Mouse (Mus musculus) small intestine, adult 2 months (tissue): ENCODE data around the gene Limch1. TPM values are rescaled to one million over a fixed set of nuclear protein-coding genes. Genes with fewer than 3 reads are reported as not detected.

Experiments
- H3K27ac ChIP-seq: fragments of 200-500 bp; 2 replicates; pipeline ENCODE4 v1.5.1; 2012; ENCODE audit warnings: low read depth, low read length, control low read depth, inconsistent platforms; ENCODE audit not compliant: insufficient read depth
- H3K27me3 ChIP-seq: fragments of 200-500 bp; 2 replicates; pipeline ENCODE4 v1.6.1; 2012; ENCODE audit warnings: mild to moderate bottlenecking, moderate library complexity, low read length, inconsistent platforms; ENCODE audit not compliant: control insufficient read depth, insufficient read depth
- H3K36me3 ChIP-seq: fragments of 200-500 bp; 2 replicates; pipeline ENCODE4 v1.6.1; 2012; ENCODE audit warnings: mild to moderate bottlenecking, low read length, control low read depth, inconsistent platforms; ENCODE audit not compliant: control insufficient read depth, insufficient read depth
- H3K4me1 ChIP-seq: fragments of 200-500 bp; 2 replicates; pipeline ENCODE4 v1.6.1; 2012; ENCODE audit warnings: low read length, inconsistent platforms, mixed read lengths; ENCODE audit not compliant: control insufficient read depth, insufficient read depth, insufficient read length
- H3K4me3 ChIP-seq: fragments of 200-500 bp; 2 replicates; pipeline ENCODE4 v1.5.1; 2012; ENCODE audit warnings: low read depth, mild to moderate bottlenecking, control low read depth, inconsistent platforms, low read length, moderate library complexity
- CTCF ChIP-seq: fragments of 200-500 bp; IDR thresholded peaks from 2 replicates; pipeline ENCODE4 v1.5.1; 2012; ENCODE audit warnings: low read depth, mild to moderate bottlenecking, control low read depth, inconsistent platforms, low read length, moderate library complexity, mixed read lengths; ENCODE audit not compliant: insufficient replicate concordance, insufficient read length; ENCODE audit errors: extremely low read depth
- POLR2A ChIP-seq: fragments of 200-500 bp; IDR thresholded peaks from 2 replicates; pipeline ENCODE4 v1.6.1; 2012; ENCODE audit warnings: low read depth, mild to moderate bottlenecking, control low read depth, inconsistent platforms, low read length, moderate library complexity
- WGBS: fragments of 180-500 bp; shearing (Covaris S2); methylation state at CpG from one replicate; pipeline ENCODE4 v1.1.7; 2018; 5-methylcytosine and 5-hydroxymethylcytosine counted together
- polyA plus RNA-seq: library from polyadenylated mRNA; depleted of rRNA; stranded (reverse); fragments of >200 nt; gene quantifications from 2 replicates; pipeline ENCODE4 v1.2.3, GENCODE M21; 2012

Gene Limch1
- polyA plus RNA-seq, 1 experiment: 1.0 TPM

DNA sequence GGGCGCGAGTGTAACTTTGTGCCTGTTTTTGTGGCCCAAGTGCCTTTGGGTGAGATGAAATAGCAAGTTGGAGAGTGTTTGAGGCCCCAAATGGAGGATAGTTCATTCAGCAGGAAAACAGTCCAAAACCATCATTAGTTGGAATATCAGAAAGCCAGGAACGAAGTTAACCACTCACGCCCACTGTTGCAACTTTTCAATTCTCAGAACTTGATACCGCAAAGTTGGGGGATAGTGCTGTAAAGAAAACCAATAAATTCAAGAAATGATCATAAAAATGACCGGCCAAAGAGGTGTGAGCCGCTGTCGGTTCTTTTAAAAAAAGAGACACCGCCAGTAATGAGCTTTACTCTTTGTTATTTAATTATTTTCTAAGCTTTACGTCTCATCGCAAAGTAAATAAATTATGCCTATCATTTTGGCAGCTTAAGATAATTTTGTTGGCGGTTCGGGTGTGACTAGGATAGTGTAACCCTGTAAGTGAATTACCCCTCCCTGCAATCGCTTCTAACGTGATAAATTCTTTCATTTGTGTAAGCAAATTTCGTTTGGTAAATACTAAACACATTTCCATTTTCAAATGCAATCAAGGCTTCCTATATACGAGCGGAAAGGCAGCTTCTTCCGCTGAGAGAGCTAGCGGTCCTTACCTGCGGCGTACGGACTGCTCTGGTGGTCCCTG is 352.6 kb downstream of the Limch1 start:
- no peak overlapping the region for H3K4me3 ChIP-seq

DNA sequence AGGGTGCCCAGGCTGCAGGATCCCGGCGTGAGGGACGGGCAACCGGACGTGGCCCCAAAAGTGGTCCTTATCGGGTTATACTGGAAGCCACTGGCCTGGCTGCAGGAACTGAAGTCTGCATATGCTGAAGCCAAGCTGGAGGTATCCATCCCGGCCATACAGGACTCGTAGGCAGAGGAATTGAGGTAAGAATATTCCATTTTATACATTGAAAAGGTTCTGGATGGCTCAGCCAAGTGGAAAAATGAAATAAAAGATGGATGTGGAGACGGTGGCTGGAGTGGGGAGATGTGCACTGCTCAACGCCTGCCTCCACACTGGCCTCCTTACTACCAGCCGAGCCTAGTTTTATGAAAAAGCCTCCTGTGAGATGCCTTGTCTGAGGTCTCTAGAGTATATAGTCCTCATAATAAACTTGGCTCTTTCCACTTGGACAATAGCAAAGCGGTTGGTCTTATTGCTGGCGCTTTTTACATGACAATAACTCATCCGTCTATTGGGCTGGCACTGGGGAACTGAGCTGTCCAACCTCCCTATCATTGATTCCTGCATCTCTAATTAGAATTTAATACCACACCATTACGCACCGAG is 353.2 kb downstream of the Limch1 start, which contains the start of gene Phox2b:
TSS of gene Phox2b (minus strand) at position 569 of the 591 bp plus-strand sequence.
- Histone ChIP-seq H3K4me3 (no peak within 1 kb of the TSS), H3K27ac (no peak within 1 kb of the TSS), H3K36me3 (no peaks in the 10 kb centered on the region), H3K27me3 (peaks cover 74% of the 10 kb centered on the region), H3K4me1 (no peaks in the 10 kb centered on the region)
- 6% methylated on average over 16 of the region's 16 CpGs for WGBS
- TF ChIP-seq CTCF (no peak), POLR2A (no peak)

More for the DNA sequence above, 352.6 kb downstream of the Limch1 start:
- WGBS: 8% methylated on average over 23 of the region's 23 CpGs
- no peaks in the 10 kb centered on the region for H3K36me3 ChIP-seq
- peaks cover 75% of the 10 kb centered on the region for H3K27me3 ChIP-seq
- TF ChIP-seq POLR2A: no peak
- TF ChIP-seq CTCF: no peak
- H3K4me1 ChIP-seq: no peaks in the 10 kb centered on the region
- H3K27ac ChIP-seq: no peak overlapping the region

- H3K4me1 ChIP-seq: no peaks in the 10 kb centered on the region
- no peak overlapping the region for H3K27ac ChIP-seq
- TF ChIP-seq CTCF (no peak), POLR2A (no peak)
- no peaks in the 10 kb centered on the region for H3K36me3 ChIP-seq
- no peak overlapping the region for H3K4me3 ChIP-seq
- 7% methylated on average over 32 of the region's 32 CpGs for WGBS
- peaks cover 71% of the 10 kb centered on the region for H3K27me3 ChIP-seq
These were observed 354.0 kb downstream of the Limch1 start for GRCm38 (mm10) chr5:67099393-67100271.

GRCm38 (mm10) chr5:67100564-67101394 is 355.2 kb downstream of the Limch1 start:
- no peaks in the 10 kb centered on the region for H3K4me1 ChIP-seq
- TF ChIP-seq CTCF: no peak
- H3K36me3 ChIP-seq: no peaks in the 10 kb centered on the region
- no peak overlapping the region for H3K4me3 ChIP-seq
- WGBS: 6% methylated on average over 34 of the region's 34 CpGs
- H3K27ac ChIP-seq: no peak overlapping the region
- peaks cover 63% of the 10 kb centered on the region for H3K27me3 ChIP-seq

GRCm38 (mm10) chr5:67101395-67101760 is 355.8 kb downstream of the Limch1 start:
- H3K27ac ChIP-seq: no peak overlapping the region
- H3K4me1 ChIP-seq: no peaks in the 10 kb centered on the region
- WGBS: 8% methylated on average over 9 of the region's 9 CpGs
- H3K36me3 ChIP-seq: no peaks in the 10 kb centered on the region
- peaks cover 57% of the 10 kb centered on the region for H3K27me3 ChIP-seq
- no peak overlapping the region for H3K4me3 ChIP-seq
- TF ChIP-seq CTCF (no peak), POLR2A (no peak)

DNA sequence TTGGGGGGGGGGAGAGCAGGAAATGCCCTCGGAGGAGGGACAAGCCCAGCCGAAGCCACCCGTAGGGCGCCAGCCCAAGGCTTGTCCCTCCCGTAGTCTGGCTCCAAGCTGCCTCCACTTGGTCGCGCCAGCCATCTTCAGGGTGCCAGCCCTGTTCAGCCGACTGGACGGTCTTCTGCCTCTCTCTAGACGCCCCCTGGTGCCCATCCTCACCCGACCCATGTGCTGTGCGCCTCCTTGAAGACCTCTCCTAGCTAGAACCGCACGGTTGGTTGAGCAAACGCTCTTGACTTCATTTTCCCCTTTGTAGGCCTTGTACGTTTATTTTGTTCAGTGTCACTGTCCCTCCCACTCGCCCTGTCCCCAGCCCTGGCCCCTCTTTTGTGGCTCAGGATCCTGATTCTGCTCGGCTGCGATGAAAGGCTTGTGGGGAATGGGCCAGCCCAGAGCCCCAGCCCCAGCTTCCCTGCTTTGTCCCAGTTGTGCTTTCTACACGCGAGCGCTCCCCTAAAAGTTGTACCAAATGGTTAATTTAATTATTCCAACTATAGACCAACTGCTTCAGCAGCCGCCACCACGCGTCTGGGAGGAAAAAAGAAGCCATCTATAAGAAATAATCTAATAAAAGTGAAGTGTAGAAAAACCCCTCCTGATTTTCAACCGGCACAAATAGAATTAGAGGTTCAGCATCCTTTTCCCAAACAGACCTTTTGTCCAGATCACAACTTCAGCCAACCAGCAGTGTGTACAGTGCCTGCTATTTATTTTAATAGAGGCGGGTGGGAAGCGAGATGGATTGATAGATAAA is 356.4 kb downstream of the Limch1 start:
- Histone ChIP-seq H3K4me1 (no peaks in the 10 kb centered on the region), H3K27me3 (peaks cover 52% of the 10 kb centered on the region), H3K27ac (no peak overlapping the region), H3K4me3 (no peak overlapping the region), H3K36me3 (no peaks in the 10 kb centered on the region)
- 8% methylated on average over 28 of the region's 28 CpGs for WGBS
- no peak for TF ChIP-seq CTCF
- no peak for TF ChIP-seq POLR2A
